Mouse (Mus musculus) left cerebral cortex, adult 11 months (tissue): ENCODE measurements around the gene Slc25a30.
A peak's percentile ranks its signal among the peaks of the same experiment; 100 is the strongest.
"Not testable (repeated sequence)": the region's sequence is repeated elsewhere in the genome, so short reads cannot be mapped to it uniquely, and the experiment has no call there.

Source experiments
- DNase-seq: peaks from one replicate; pipeline ENCODE4 v3.0.0; 2022; ENCODE audit warnings: low spot score

Gene Slc25a30

GRCm38 (mm10) chr14:75791372-75791771, 4.5 kb upstream of the Slc25a30 start:
- no peak for DNase-seq

DNA sequence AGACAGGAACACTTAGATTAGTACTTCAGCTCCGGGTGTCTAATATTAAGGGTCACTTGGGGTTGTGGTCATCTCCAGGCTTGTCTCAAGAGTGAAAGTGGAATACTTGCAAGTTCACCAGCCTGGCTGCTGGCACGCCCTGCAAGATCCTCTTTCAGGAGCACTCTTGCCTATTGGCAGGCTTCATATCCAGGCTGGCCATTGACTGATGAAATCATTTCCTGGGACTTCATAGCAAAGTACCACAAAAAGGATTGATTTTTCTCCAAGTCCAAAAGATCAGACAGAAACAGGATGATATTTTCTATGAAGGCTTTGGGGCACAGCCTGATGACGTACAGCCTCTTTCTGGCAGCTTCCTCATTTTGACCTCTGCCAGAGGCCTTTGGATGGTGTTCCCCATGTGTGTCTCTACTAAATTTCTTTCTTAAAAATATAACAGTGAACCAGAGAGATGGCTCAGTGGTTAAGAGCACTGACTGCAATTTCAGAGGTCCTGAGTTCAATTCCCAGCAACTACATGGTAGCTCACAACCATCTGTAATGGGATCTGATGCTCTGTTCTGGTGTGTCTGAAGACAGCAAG, 3.7 kb upstream of the Slc25a30 start:
- no peak for DNase-seq

- DNase-seq = no peak
These were observed 2.5 kb upstream of the Slc25a30 start for GRCm38 (mm10) chr14:75789291-75789690.

DNA sequence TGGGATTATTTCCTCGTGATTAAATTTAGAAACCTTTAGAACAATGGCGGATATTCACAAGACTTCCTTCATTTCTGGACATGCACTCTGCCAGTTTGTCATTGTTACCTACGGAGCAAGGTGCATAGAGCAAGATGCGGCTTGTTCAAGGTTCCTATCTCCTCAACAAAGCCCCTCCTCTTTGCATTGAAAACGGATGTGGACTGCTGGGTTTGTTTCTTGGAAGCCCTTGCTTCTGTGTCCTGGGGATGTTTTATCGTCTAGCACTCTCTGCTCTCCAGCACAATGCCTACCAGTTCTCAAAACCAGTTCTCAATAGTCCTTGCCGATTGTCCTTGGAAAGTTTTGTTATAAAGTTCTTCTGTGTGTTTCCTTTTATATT, 948 bp upstream of the Slc25a30 start:
- DNase-seq = no peak

DNA sequence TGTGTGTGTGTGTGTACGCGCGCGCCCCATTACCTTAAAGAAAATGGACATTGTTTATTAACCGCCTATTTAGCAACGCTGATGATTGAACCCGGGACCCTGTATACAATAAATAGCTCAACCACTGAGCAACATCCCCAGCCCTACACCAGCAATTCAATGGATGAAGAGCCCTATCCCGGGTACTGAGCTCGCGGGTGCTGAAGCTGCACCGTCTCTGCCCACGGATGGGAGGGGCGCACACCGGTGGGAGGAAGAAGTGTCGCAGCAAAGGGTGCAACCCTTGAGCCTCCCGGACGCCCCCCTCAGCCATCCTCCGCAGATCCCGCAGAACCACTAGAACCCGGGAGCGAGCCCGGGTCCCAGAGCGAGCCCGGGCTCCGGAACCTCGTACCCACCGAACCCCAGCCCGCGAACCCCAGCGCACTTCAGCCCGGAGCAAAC, 391 bp downstream of the Slc25a30 start:
- no peak for DNase-seq

- DNase-seq = no peak
These were observed 6.9 kb downstream of the Slc25a30 start for GRCm38 (mm10) chr14:75779913-75780312.

DNA sequence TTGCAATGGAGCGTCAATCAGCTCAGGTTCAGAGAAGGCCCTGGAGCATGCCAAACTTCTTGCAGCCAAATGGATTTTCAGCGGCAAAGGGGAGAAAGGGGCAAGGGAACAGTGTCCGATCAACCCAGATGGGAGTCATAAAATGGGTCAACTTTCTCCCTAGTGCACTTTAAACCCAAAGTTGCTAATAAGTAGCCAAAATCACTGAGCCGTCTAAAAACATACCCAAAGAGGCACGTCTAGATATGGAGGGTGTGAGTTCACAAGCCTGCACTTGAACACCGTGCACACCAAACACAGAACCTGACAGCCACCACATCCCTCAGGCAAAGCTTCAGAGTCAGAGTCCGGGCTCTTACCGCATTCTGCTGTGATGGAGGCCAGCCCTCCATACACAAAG, 10.2 kb downstream of the Slc25a30 start:
- DNase-seq = no peak

GRCm38 (mm10) chr14:75773431-75773830, 13.4 kb downstream of the Slc25a30 start:
- no peak for DNase-seq

DNA sequence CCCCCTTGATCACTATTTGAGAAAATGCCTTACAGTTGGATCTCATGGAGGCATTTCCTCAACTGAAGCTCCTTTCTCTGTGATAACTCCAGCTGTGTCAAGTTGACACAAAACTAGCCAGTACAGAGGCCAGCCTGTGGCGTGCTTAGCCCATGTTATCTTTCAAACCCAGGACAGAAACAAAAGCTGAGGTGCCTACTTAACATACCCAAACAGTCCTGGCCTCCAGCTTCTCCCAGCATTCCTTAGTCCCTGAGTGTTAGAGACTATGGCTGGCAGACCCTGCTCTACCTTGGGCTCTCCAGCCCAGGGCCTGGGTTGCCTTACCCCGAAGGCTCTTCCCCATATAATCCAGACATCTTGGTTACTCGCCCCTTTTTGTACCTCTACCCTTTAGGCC, 14.4 kb downstream of the Slc25a30 start:
- DNase-seq = not testable (repeated sequence)

DNA sequence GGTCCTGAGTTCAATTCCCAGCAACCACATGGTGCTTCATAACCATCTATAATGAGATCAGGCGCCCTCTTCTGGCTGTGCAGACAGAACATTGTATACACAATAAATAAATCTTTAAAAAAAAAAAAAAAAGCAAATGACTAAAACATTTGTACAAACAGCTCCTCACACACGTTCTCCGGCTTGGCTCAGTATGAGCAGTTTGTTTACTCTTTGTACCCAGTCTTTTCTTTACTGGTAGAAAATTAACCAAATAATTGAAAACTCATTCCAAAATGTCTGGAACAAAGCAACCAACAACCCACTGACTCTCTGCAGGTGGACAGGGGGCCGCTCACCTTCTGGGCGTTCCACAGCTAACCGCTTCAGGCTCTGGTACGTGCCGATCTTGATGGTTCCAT, 15.7 kb downstream of the Slc25a30 start:
- no peak for DNase-seq

- DNase-seq = no peak
These were observed 17.5 kb downstream of the Slc25a30 start for GRCm38 (mm10) chr14:75769334-75769733.

- DNase-seq = no peak
These were observed 18.6 kb downstream of the Slc25a30 start for GRCm38 (mm10) chr14:75768275-75768608.

DNA sequence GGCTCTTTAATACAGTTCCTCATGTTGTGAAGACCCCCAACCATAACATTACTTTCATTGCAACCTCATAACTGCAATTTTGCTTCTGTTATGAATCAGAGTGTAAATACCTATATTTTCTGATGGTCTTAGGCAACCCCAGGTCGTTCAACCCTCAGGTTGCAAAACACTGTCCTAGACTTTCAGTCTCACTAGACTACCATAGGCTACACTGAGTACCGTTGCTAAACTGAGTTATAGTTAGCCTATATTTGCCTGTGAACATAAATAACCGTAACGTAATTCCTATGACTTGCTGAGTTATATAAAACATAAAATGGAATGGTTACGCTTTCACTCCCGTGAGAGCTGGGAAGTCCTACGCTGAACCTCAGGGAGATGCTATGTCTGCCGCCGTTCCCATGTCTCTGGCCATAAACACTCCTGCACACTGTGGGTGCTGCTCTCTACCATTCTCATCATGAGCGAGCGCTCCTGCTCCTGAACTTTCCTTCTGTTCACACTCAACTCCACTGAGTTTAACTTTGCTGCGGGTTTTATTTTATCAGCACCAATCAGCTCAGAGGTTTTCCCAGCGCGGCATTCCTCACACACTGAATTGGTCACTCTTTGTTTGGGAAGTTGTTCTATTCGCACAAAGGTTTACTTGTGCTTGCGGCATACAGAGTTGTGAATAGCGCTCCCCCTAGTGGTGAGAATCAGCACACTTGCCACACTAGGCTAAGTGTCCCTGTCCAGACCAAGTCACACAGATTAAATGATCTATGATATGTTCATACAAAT, 19.2 kb downstream of the Slc25a30 start:
- peak; percentile 61 for DNase-seq

- no peak for DNase-seq
These were observed 25.6 kb downstream of the Slc25a30 start for GRCm38 (mm10) chr14:75761028-75761805.

- no peak for DNase-seq
These were observed 28.4 kb downstream of the Slc25a30 start for GRCm38 (mm10) chr14:75758401-75758800.

- no peak for DNase-seq
These were observed 29.0 kb downstream of the Slc25a30 start for GRCm38 (mm10) chr14:75757821-75758220.

- no peak for DNase-seq
These were observed 29.9 kb downstream of the Slc25a30 start for GRCm38 (mm10) chr14:75756971-75757370.

GRCm38 (mm10) chr14:75753991-75754817, 32.6 kb downstream of the Slc25a30 start, which contains the start of gene Cog3:
Cog3 (minus strand) TSS chr14:75754517.
- peak; percentile 95 for DNase-seq

DNA sequence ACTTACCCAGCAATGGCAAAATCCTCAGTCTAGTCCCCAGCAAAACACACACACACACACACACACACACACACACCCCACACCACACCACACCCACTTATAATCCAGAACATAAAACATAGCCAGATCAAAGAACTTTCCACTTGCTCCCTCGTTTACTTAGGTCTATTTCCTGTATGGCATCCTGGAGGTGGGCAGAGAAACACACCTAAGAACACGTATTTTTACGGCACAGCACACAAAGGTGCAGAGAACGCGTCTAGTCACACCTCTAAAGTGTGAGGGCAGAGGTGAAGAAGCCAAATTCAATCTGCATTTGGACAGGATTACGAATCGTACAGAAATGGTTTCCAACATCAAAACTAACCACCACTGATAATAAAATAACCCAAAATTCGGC, 33.6 kb downstream of the Slc25a30 start:
- DNase-seq = no peak

- no peak for DNase-seq
These were observed 35.8 kb downstream of the Slc25a30 start for GRCm38 (mm10) chr14:75751040-75751439.

DNA sequence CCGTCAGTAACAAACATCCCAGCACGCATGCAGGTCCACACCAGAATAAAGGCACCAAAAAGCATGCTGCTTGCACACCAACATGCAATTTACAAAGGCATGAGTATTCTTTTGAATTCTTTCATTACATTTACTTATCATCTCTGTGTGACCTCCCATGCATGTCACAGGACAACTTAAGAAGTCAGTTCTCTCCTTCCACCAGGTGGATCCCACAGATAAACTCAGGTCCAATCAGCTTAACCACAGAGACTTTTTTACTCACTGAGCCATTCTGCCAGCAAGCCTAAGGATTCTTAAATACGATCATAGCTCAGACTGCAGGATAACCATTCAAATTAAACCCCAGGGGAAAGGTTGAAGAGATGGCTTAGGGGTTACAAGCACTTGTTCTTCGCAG, 37.7 kb downstream of the Slc25a30 start:
- no peak for DNase-seq

- no peak for DNase-seq
These were observed 38.9 kb downstream of the Slc25a30 start for GRCm38 (mm10) chr14:75747960-75748359.
